Mouse (Mus musculus) C2C12 (cell line): ENCODE measurements around the gene Pomt1. TPM values are rescaled to one million over a fixed set of nuclear protein-coding genes. Genes with fewer than 3 reads are reported as not detected.

Source experiments
- H3K27me3 ChIP-seq: one replicate; pipeline ENCODE4 v1.6.1; 2011; ENCODE audit not compliant: control insufficient read depth, insufficient read depth, insufficient read length
- H3K36me3 ChIP-seq: one replicate; pipeline ENCODE4 v1.6.1; 2011; ENCODE audit not compliant: control insufficient read depth, insufficient read depth
- H3K4me3 ChIP-seq: one replicate; pipeline ENCODE4 v1.5.1; 2011; ENCODE audit warnings: mild to moderate bottlenecking, control low read depth; ENCODE audit not compliant: poor library complexity, insufficient read depth, severe bottlenecking
- H3K79me2 ChIP-seq: one replicate; pipeline ENCODE4 v1.6.1; 2011; ENCODE audit not compliant: control insufficient read depth, insufficient read depth
- H3K79me3 ChIP-seq: one replicate; pipeline ENCODE4 v1.6.1; 2011; ENCODE audit warnings: low read depth, control low read depth
- H3ac ChIP-seq: one replicate; pipeline ENCODE3; 2011; ENCODE audit warnings: low read depth; ENCODE audit not compliant: control insufficient read depth, insufficient read length
- CEBPB ChIP-seq: IDR thresholded peaks from one replicate; pipeline ENCODE4 v1.6.1; 2011; ENCODE audit warnings: low read depth, mild to moderate bottlenecking, control low read depth, moderate library complexity
- CTCF ChIP-seq: IDR thresholded peaks from one replicate; pipeline ENCODE4 v1.5.1; 2011; ENCODE audit not compliant: control insufficient read depth, insufficient read depth, insufficient read length
- FOSL1 ChIP-seq: IDR thresholded peaks from one replicate; pipeline ENCODE4 v1.8.0; 2011; ENCODE audit warnings: mild to moderate bottlenecking, low read length; ENCODE audit not compliant: poor library complexity, insufficient read depth, severe bottlenecking
- MAX ChIP-seq: IDR thresholded peaks from one replicate; pipeline ENCODE4 v1.6.1; 2011; ENCODE audit warnings: mild to moderate bottlenecking, control low read depth
- MYOD1 ChIP-seq: IDR thresholded peaks from one replicate; pipeline ENCODE4 v1.6.1; 2011; ENCODE audit warnings: low read depth; ENCODE audit not compliant: control insufficient read depth, insufficient read length
- MYOG ChIP-seq: IDR thresholded peaks from one replicate; pipeline ENCODE4 v1.6.1; 2011; ENCODE audit not compliant: control insufficient read depth, insufficient read length; ENCODE audit errors: extremely low read depth
- USF1 ChIP-seq: IDR thresholded peaks from one replicate; pipeline ENCODE4 v1.6.1; 2011; ENCODE audit warnings: low read depth, mild to moderate bottlenecking, control low read depth, moderate library complexity
- polyA plus RNA-seq: library from polyadenylated mRNA; unstranded; fragments of >200 nt; fragmentation: generic; extraction: Trizol; gene quantifications from one replicate; pipeline ENCODE4 v1.2.1, GENCODE M21; 2012; ENCODE audit warnings: missing spikeins

The Pomt1 gene
- polyA plus RNA-seq, 1 experiment = 12.9 TPM

- no peak for TF ChIP-seq MYOD1
- no peak for TF ChIP-seq MAX
- no peak for TF ChIP-seq CTCF
- no peak for TF ChIP-seq USF1
- TF ChIP-seq CEBPB = no peak
- no peak for TF ChIP-seq FOSL1
- TF ChIP-seq MYOG = no peak
- H3K4me3 ChIP-seq = no peak overlapping the region
- H3K27me3 ChIP-seq = no peaks in the 10 kb centered on the region
- no peaks in the 10 kb centered on the region for H3K79me3 ChIP-seq
- H3K79me2 ChIP-seq = no peaks in the 10 kb centered on the region
- peaks cover 96% of the 10 kb centered on the region for H3K36me3 ChIP-seq
- H3ac ChIP-seq = no peak overlapping the region
Measured at GRCm38 (mm10) chr2:32218113-32218512, 18.3 kb upstream of the Pomt1 start.

DNA sequence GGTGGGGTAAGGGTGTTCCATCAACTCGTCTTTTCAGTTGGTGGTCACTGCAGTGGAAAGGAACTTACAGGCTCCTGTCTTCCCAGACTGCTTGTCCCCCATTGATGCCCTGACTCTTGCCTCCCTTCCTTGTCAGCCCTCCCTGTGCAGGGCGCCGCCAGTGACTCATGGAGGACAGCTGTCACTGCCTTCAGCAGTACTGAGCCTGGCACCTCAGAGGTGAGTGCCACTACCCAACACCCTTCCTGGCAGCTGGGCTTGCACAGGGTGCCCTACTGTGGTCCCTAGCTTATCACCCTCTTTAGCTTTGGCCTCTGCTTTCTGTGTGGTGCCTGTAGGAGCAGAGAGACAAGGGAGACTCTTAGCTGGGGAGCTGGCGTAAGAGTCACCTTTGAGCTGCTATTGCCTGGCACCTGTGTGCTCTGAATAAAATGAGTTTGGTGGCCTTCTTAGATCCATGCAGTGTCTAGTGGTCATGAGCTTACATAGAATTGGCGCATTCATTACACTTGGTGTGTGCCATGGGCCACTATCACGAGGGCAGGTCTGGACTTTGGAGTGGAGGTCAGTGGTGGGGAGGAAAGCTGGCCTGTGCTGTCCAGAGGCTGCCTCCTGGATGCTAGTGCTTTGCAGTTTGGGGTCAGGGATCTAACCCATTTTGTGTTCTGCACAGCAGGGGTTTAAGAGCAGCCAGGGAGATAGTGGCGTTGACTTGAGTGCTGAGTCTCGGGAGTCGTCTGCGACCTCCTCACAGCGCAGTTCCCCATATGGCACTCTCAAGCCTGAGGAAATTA, 17.7 kb upstream of the Pomt1 start:
- no peaks in the 10 kb centered on the region for H3K79me3 ChIP-seq
- no peak overlapping the region for H3K4me3 ChIP-seq
- H3K79me2 ChIP-seq = no peaks in the 10 kb centered on the region
- H3K36me3 ChIP-seq = peaks cover 97% of the 10 kb centered on the region
- TF ChIP-seq MYOD1 (peak; percentile 73), FOSL1 (no peak)
- H3ac ChIP-seq = no peak overlapping the region
- no peaks in the 10 kb centered on the region for H3K27me3 ChIP-seq

DNA sequence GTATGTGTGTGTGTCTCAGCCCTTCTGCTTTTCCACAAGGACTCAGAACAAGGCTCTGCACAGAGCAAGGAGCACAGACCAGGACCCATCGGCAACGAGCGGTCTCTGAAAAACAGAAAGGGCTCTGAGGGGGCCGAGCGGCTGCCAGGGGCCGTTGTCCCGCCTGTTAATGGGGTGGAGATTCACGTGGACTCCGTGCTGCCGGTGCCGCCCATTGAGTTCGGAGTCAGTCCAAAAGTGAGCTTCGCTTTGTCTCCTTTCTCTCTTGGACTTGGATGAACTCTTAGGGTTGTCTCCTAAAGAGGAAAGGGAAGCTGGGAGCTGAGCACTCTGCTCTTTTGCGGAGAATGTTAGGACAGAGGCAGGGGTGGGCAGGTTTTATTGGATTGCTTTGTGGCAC, 16.9 kb upstream of the Pomt1 start:
- Histone ChIP-seq H3K36me3 (peaks cover 96% of the 10 kb centered on the region), H3K79me2 (no peaks in the 10 kb centered on the region), H3K79me3 (no peaks in the 10 kb centered on the region), H3ac (no peak overlapping the region), H3K4me3 (no peak overlapping the region), H3K27me3 (no peaks in the 10 kb centered on the region)
- TF ChIP-seq MYOG (no peak), CTCF (no peak), USF1 (no peak), MYOD1 (no peak), CEBPB (no peak), FOSL1 (no peak), MAX (no peak)

DNA sequence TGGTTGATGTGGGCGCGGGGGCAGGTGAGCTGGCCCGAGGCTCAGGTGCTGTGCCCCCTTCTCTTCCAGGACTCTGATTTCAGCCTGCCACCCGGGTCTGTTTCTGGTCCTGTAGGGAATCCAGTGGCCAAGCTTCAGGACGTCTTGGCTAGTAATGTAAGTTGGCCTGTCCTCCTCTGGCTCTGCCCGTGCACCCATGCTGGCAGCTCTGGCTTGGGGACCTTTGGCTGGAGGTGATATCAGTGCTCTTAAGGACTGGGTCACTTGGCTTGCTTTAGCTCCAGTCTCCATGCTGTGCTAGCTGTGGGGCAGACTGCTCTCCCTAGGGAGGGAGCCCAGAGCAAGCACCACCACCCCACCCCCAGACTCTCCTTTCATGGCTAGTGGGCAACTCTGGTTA, 16.4 kb upstream of the Pomt1 start:
- Histone ChIP-seq H3ac (no peak overlapping the region), H3K27me3 (no peaks in the 10 kb centered on the region), H3K36me3 (peaks cover 96% of the 10 kb centered on the region), H3K79me3 (no peaks in the 10 kb centered on the region), H3K79me2 (no peaks in the 10 kb centered on the region), H3K4me3 (no peak overlapping the region)
- no peak for TF ChIP-seq CEBPB
- TF ChIP-seq MYOG = no peak
- TF ChIP-seq FOSL1 = no peak
- no peak for TF ChIP-seq CTCF
- TF ChIP-seq MYOD1 = no peak
- no peak for TF ChIP-seq MAX
- no peak for TF ChIP-seq USF1

DNA sequence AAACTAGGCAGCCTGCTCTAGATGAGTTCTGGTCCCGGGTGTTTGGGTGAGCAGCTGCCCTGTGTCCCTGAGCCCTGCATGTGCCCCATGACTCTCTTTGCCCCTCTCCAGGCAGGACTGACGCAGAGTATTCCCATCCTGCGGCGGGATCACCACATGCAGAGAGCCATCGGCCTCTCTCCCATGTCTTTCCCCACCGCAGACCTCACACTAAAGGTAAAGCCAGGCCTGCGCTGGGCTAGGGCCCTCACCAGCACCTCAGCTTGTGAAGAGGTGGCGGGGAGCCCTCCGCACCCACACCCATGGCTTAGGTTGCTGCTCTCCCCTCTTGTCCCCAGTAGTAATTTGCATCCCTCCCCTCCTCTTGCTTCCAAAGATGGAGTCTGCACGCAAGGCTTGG, 15.4 kb upstream of the Pomt1 start:
- H3K27me3 ChIP-seq = no peaks in the 10 kb centered on the region
- no peak for TF ChIP-seq USF1
- no peak for TF ChIP-seq CEBPB
- no peak for TF ChIP-seq MYOD1
- no peak for TF ChIP-seq MAX
- TF ChIP-seq MYOG = no peak
- TF ChIP-seq CTCF = no peak
- no peak for TF ChIP-seq FOSL1
- H3ac ChIP-seq = no peak overlapping the region
- no peaks in the 10 kb centered on the region for H3K79me2 ChIP-seq
- no peaks in the 10 kb centered on the region for H3K79me3 ChIP-seq
- peaks cover 95% of the 10 kb centered on the region for H3K36me3 ChIP-seq
- no peak overlapping the region for H3K4me3 ChIP-seq

DNA sequence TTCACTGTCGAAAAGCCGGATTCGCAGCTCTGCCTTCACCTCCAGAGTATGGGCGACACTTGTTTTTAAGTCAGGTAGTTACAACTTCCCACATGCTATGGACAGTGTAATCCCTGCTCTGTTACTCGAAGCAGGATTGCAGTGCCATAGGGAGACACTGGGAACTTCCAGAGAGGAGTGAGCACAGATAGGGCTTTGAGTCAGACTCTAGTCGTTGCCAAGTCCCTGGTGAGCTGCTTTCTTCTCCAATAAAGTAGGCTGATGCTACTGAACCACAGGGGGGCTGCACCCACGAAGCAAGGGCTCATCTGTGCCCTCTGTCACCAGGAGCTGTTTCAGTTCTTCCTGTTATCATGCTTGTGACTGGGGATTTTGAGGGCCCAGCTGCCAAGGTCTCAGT, 14.8 kb upstream of the Pomt1 start:
- Histone ChIP-seq H3K79me2 (no peaks in the 10 kb centered on the region), H3K4me3 (no peak overlapping the region), H3ac (no peak overlapping the region), H3K79me3 (no peaks in the 10 kb centered on the region), H3K27me3 (no peaks in the 10 kb centered on the region), H3K36me3 (peaks cover 95% of the 10 kb centered on the region)
- TF ChIP-seq MYOG (no peak), MYOD1 (no peak), FOSL1 (no peak), MAX (no peak), USF1 (no peak), CTCF (no peak), CEBPB (no peak)
